Comparison of ENCODE assay signal across 9 mouse cellular contexts in genomic region chr3:88758045-88758500, GRCm38 (mm10). TPM values are rescaled to one million over a fixed set of nuclear protein-coding genes. Genes with fewer than 3 reads are reported as not detected.
A peak's percentile ranks its signal among the peaks of the same experiment; 100 is the strongest.
DNase-seq lines count a peak whose midpoint lies in the region; ATAC-seq lines count a peak whose summit lies in the region.
"Had no signal": no experiment of that assay in that cellular context is flagged by ENCODE, and none has a peak within 500 bp of the region (broad histone marks: within the 10 kb centered on the region; RNA-seq: fewer than 3 reads in every experiment).

No protein-coding gene starts in this region.

- DNase-seq in MN1 (ENCODE audit: low spot score), result peak; percentile 72
- DNase-seq in gastrocnemius, adult 8-10 months (ENCODE audit: low spot score in 2 of 2), result peak; percentile 15 to 52
- DNase-seq in left cerebral cortex, adult 18-20 months (ENCODE audit: low spot score in 2 of 2), result peak; percentile 73 to 80
- DNase-seq in lung, postnatal 14 days, result peak; percentile 80
- peak; percentile 82 for DNase-seq in right cerebral cortex, postnatal 14 days
- no peak for DNase-seq in spleen, postnatal 36 days (ENCODE audit: low spot score in 2 of 2)

- H3K4me1 ChIP-seq in hindbrain, embryonic 16.5 days (ENCODE audit: control insufficient read depth, insufficient read depth, low read depth, low read length), result peaks cover 41% of the 10 kb centered on the region

- H3K4me3 ChIP-seq in hindbrain, embryonic 16.5 days (ENCODE audit: low read length), result no peak overlapping the region

- 0 out of 2 replicates have a peak, but pooled peaks have one; percentile 31 for ATAC-seq in common myeloid progenitor, adult 5-6 weeks (replicated peaks; ENCODE audit: low read depth, poor library complexity, severe bottlenecking)
- ATAC-seq in hindbrain, embryonic 16.5 days, result peak; percentile 92

- H3K9ac ChIP-seq in hindbrain, embryonic 16.5 days (ENCODE audit: low read depth, low read length), result peak overlapping the region; percentile 35

- no peaks in the 10 kb centered on the region for H3K9me3 ChIP-seq in hindbrain, embryonic 16.5 days (ENCODE audit: control insufficient read depth, low read length)

- H3K36me3 ChIP-seq in hindbrain, embryonic 16.5 days (ENCODE audit: control insufficient read depth, insufficient read depth, low read length), result peaks cover 25% of the 10 kb centered on the region

- H3K4me2 ChIP-seq in hindbrain, embryonic 16.5 days (ENCODE audit: low read length), result peak overlapping the region; percentile 30

- H3K27ac ChIP-seq in hindbrain, embryonic 16.5 days (ENCODE audit: low read depth, low read length), result peak overlapping the region; percentile 83
- H3K27ac ChIP-seq: macrophage had no signal

- WGBS in hindbrain, embryonic 16.5 days, result under 1% methylated on average over 5 of the region's 5 CpGs

- no peaks in the 10 kb centered on the region for H3K27me3 ChIP-seq in hindbrain, embryonic 16.5 days (replicated peaks; ENCODE audit: control insufficient read depth, insufficient read depth, low read length)

RNA-seq across cellular contexts. Expression of gene Syt11, which starts 16.9 kb away (rescaled TPM):
- total RNA-seq in common myeloid progenitor, adult 5-6 weeks (2017), result 0.82 and 1.3 TPM in 2 replicates
- total RNA-seq in gastrocnemius, adult 8-10 months (2022), result 1 to 10 TPM; 4.0 to 6.3 (median 4.6) TPM
- polyA plus RNA-seq in hindbrain, embryonic 16.5 days (2015; fragmentation: Nextera tagmentation; extraction: Ambion mirVana), result 249 and 257 TPM in 2 replicates
- total RNA-seq in left cerebral cortex, adult 18-20 months (2021), result 100 to 1,000 TPM; 511 to 528 TPM

RNA-seq across cellular contexts. Expression of gene Rit1, which starts 41.4 kb away (rescaled TPM):
- total RNA-seq in common myeloid progenitor, adult 5-6 weeks (2017), result 15.3 TPM in 2 replicates
- total RNA-seq in gastrocnemius, adult 8-10 months (2022), result 10 to 100 TPM; 18.4 to 27.6 (median 20.6) TPM
- polyA plus RNA-seq in hindbrain, embryonic 16.5 days (2015; fragmentation: Nextera tagmentation; extraction: Ambion mirVana), result 72.2 and 72.6 TPM in 2 replicates
- total RNA-seq in left cerebral cortex, adult 18-20 months (2021), result 10 to 100 TPM; 41.4 to 42.9 TPM

Comparison
In these comparisons a context has a peak if more than half of its experiments do, and no peak if none do; other contexts are left out.
1. DNase-seq: peak in MN1 (single experiment), gastrocnemius, adult 8-10 months (2 of 2), left cerebral cortex, adult 18-20 months (2 of 2), lung, postnatal 14 days (single experiment) and right cerebral cortex, postnatal 14 days (single experiment); none in spleen, postnatal 36 days (0 of 2).
2. RNA of gene Syt11, which starts 16.9 kb away (total RNA-seq): 511 to 528 TPM in left cerebral cortex, adult 18-20 months; 4.0 to 6.3 TPM in gastrocnemius, adult 8-10 months and 0.82 to 1.3 TPM in common myeloid progenitor, adult 5-6 weeks; every median in the first group is over 10 times any median in the second.